Mouse (Mus musculus): ENCODE data around the gene Fbl. TPM values are rescaled to one million over a fixed set of nuclear protein-coding genes. Genes with fewer than 3 reads are reported as not detected.
A peak's percentile ranks its signal among the peaks of the same experiment; 100 is the strongest.
"Not testable (repeated sequence)": the region's sequence is repeated elsewhere in the genome, so short reads cannot be mapped to it uniquely, and the experiment has no call there.

Gene Fbl
- 10 to 100 TPM; 21.2 to 28.9 TPM for total RNA-seq (2021)
- long read RNA-seq, experiment 1, transcript Fbl-201 (9 exons, 1,197 nt): major isoform, 18 of 19 reads
- long read RNA-seq, experiment 1, partial matches to known transcripts: 0 of 19 reads
- long read RNA-seq, experiment 1, other reads (novel, unspliced or antisense): 1 of 19 reads
- long read RNA-seq, experiment 2, transcript Fbl-201 (9 exons, 1,197 nt): major isoform, 11 of 12 reads
- long read RNA-seq, experiment 2, partial matches to known transcripts: 0 of 12 reads
- long read RNA-seq, experiment 2, other reads (novel, unspliced or antisense): 1 of 12 reads

DNA sequence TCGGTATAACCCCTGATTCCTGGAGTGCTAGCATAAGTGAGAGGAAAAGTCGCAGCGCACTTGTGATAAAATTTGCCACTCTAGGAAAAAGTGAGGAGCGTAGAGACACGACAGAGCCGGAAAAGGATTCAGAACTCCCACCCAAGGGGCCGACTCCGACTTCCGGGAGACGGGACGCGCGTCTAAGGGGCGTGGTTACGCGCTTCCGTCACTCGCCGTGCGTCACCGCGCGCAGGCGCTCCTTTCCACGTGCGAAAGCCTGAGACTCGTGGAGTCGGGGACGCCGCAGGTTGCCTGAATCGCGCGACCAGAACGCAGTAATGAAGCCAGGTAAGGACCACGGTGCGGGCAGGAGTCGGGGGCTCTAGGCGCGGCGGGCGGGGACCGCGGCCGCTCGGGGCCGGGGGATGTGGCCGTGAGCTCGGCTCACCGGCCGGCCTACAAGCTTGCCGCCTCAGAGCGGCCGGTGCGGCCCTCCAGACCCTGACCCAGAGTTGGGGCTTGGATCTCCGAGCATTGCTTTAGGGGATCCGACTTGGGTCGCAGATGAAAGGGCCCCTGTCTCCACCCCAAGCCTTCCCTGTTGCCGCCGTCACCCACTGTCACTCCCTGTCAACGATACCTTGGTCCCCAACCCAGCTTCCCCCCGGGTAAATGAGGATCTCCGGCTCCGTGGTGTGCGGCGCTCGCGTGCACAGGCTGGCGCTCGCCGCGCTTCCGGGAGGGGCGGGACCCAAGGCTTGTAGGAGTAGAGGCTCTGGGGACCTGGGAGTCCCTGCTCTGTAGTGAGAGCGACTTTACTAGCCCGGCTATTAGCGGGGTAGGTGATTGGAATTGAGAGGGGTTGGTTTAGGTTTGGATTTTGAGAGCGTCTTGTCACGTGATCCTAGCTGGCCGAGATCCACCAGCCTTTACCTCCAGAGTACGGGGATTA lies at the start of gene Fbl:
TSS of gene Fbl (plus strand) at position 222 of the 934 bp plus-strand sequence.
- Histone ChIP-seq H3K4me3 (peak within 1 kb of the TSS; percentile 93), H3K27ac (peak within 1 kb of the TSS; percentile 97)
- DNase-seq: peak; percentile 94
- intact Hi-C loops (cut with DNase I): loop anchor here (5.0 kb wide), 2 partner anchors 38 to 133 kb away; partner anchors contain the start of gene Dll3
- TF ChIP-seq CTCF (IDR thresholded peaks at IDR 0.05): no peak

- DNase-seq: no peak
- H3K27ac ChIP-seq: no peak within 1 kb of the TSS
- intact Hi-C loops (cut with DNase I): no loop called here
- no peak within 1 kb of the TSS for H3K4me3 ChIP-seq
- no peak for TF ChIP-seq CTCF (IDR thresholded peaks at IDR 0.05)
Observed at GRCm38 (mm10) chr7:28129166-28129565, 40.3 kb upstream of the Fbl start, which contains the start of gene 9530053A07Rik. Gene 9530053A07Rik, plus strand, starts transcription at chr7:28129466.

GRCm38 (mm10) chr7:28137613-28138012 lies 31.9 kb upstream of the Fbl start:
- intact Hi-C loops (cut with DNase I): no loop called here
- DNase-seq: no peak
- peak; percentile 62 for TF ChIP-seq CTCF (IDR thresholded peaks at IDR 0.05)
- H3K27ac ChIP-seq: no peak overlapping the region
- H3K4me3 ChIP-seq: no peak overlapping the region

- intact Hi-C loops (cut with DNase I): loop anchor here (1.0 to 5.0 kb wide), 3 partner anchors 66 to 154 kb away; partner anchors contain the start of genes Dll3 and Psmc4
- Histone ChIP-seq H3K4me3 (no peak overlapping the region), H3K27ac (no peak overlapping the region)
- peak; percentile 94 for TF ChIP-seq CTCF (IDR thresholded peaks at IDR 0.05)
- DNase-seq: peak; percentile 76
Observed at GRCm38 (mm10) chr7:28148263-28148662, 21.2 kb upstream of the Fbl start.

GRCm38 (mm10) chr7:28149841-28150240 lies 19.7 kb upstream of the Fbl start:
- no peak for TF ChIP-seq CTCF (IDR thresholded peaks at IDR 0.05)
- Histone ChIP-seq H3K4me3 (no peak overlapping the region), H3K27ac (no peak overlapping the region)
- intact Hi-C loops (cut with DNase I): loop anchor here (5.0 kb wide), 2 partner anchors 98 to 152 kb away; partner anchors contain the start of genes Dll3 and Psmc4
- no peak for DNase-seq

DNA sequence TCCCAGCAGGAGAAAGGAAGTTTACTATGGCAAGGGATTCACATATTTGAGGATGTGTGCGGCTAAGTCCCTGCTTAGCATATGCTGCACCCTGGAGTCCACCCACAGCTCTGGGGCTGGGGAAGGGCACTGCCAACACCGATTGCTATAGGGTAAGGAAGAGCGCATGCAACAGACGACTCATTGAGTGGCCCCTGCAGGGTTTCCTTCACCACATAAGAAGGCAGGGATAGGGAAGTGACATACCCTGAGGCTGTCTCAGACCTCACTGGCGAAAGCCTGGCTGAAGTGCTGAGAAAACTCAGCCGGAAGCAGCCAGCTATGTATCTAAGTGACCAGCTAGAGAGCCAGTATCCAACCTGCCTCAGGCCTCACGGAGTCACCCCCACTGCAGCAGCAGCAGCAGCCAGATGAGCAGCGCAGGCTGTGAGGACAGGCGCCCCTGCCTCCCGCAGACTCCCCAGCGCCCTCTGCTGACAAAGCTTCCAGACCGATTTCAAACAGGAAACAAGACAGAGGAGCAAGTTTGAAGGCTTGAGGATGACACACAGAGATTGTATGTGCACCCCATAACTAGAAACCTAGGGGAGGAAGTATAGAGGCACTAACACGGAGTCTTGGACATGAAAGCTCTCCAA lies 17.8 kb upstream of the Fbl start:
- no peak overlapping the region for H3K27ac ChIP-seq
- intact Hi-C loops (cut with DNase I): no loop called here
- peak; percentile 62 for TF ChIP-seq CTCF (IDR thresholded peaks at IDR 0.05)
- no peak overlapping the region for H3K4me3 ChIP-seq
- peak; percentile 47 for DNase-seq

- H3K27ac ChIP-seq; H3K4me3 ChIP-seq; DNase-seq; intact Hi-C loops (cut with DNase I): not testable (repeated sequence)
Observed at GRCm38 (mm10) chr7:28153595-28153994, 15.9 kb upstream of the Fbl start.

DNA sequence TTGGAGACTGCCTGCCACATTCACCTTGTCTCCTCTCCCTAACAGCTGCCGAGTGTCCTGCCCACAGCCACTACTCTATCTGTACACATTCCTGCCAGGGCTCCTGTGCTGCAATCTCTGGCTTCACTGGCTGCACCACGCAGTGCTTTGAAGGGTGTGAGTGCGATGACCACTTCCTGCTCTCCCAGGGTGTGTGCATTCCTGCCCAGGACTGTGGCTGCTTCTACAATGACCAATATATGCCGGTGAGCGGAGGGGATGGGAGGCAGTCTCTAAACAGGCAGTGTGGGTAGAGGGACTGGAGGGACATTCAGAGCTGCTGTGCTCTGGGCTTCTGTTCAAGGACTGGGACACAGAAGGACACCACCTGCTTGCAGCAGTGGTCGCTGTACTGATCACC lies 10.2 kb upstream of the Fbl start:
- DNase-seq: no peak
- intact Hi-C loops (cut with DNase I): no loop called here
- no peak overlapping the region for H3K27ac ChIP-seq
- no peak for TF ChIP-seq CTCF (IDR thresholded peaks at IDR 0.05)
- H3K4me3 ChIP-seq: no peak overlapping the region

DNA sequence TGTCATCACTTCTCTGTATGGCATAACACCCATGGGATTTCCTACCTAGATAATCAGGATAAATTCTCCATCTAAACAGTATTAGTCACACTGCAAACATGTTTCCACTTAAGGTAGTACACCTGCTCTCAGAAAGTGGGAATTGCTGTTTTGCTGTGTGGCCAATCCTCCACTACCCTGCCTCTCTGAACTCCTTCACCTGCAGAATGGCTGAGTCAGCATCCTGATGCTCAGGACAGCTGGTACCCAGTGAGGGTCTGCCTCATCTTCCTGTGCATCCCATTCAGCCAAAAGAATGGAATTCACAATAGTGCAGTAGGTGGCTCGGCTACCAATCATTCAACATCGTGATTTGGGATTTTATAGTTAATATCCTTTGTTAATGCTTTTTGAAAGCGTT lies 9.6 kb upstream of the Fbl start:
- no peak overlapping the region for H3K4me3 ChIP-seq
- no peak for DNase-seq
- intact Hi-C loops (cut with DNase I): no loop called here
- TF ChIP-seq CTCF (IDR thresholded peaks at IDR 0.05): no peak
- no peak overlapping the region for H3K27ac ChIP-seq

DNA sequence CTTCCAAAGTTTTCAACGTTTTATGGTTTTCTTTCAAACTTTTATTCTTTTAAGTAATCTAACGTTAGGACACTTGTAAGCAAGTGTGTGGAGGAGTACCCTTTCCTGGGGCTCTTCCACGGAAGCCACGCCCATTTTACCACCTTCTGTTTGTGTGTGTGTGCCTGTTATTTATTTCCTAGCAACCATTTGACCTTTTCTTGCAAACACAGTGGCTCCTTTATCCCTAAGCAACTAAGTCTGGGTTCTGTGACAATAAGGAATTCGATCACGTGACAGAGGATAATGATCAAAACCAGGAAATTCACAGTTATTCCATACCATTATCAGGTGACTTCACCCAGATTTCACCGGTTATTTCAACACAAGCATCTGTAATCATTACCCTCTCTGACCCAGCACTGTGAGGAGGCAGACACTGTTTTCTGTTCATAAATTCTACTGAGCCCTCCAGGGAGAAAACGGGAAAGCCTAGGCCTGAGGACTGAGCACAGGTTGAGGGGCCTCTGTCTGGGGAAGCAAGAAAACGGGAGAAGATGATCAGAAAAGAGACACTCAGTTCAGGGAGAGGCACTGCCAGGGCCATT lies 8.3 kb upstream of the Fbl start:
- no peak overlapping the region for H3K4me3 ChIP-seq
- intact Hi-C loops (cut with DNase I): no loop called here

DNA sequence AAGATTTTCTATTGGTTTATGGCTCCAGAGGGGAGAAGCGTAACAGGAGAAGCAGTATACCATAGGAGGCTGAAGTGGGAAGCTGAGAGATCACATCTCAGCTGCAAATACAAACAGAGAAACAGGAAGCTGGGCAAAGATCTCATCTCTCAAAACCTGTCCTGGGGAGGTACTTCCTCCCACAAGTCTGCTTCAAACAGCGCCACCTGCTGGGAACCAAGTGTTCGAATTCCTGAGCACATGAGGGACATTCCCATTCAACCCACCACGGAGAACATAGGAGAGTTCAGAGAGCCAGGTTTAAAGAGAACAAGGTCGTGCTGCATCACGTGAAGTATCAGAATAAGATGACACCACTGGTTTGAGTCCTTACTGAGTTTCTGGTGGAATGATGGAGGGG lies 4.1 kb upstream of the Fbl start:
- intact Hi-C loops (cut with DNase I): loop anchor here (5.0 kb wide), 1 partner anchor 137 kb away; the partner anchor contains the start of gene Dll3
- TF ChIP-seq CTCF (IDR thresholded peaks at IDR 0.05): no peak; the same call in 1 of the 2 replicates
- no peak overlapping the region for H3K27ac ChIP-seq
- H3K4me3 ChIP-seq: no peak overlapping the region
- no peak for DNase-seq

More for the DNA sequence above, 8.3 kb upstream of the Fbl start:
- no peak overlapping the region for H3K27ac ChIP-seq
- no peak for TF ChIP-seq CTCF (IDR thresholded peaks at IDR 0.05)
- DNase-seq: no peak
